Mouse (Mus musculus) right cerebral cortex, postnatal 25 days (tissue): ENCODE measurements around the gene Agbl1.
A peak's percentile ranks its signal among the peaks of the same experiment; 100 is the strongest.
"Not testable (repeated sequence)": the region's sequence is repeated elsewhere in the genome, so short reads cannot be mapped to it uniquely, and the experiment has no call there.

Experiments used
- DNase-seq: peaks from one replicate; pipeline ENCODE4 v3.0.0; 2022

Gene Agbl1

GRCm38 (mm10) chr7:76597812-76598211, 368.1 kb downstream of the Agbl1 start:
- no peak for DNase-seq

GRCm38 (mm10) chr7:76600050-76600690, 370.5 kb downstream of the Agbl1 start:
- no peak for DNase-seq

DNA sequence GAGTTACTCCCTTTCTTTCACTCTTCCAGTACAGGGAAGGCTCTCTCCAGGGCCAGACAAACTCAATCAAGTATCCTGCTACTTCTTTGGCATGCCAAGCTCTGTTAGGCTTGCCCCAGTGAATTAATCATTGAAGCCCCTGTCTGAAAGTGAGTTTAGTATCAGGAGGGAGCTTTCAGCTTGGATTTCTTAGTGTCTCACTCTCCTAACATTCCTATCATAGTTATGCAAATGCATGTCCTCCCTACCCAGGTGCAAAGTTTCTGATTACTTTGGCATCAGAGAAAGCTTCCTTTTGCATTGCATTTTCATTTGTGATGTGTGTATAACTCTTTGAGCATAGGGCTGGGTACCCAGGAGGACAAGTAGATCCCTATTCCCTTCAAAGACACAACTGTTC, 399.8 kb downstream of the Agbl1 start:
- no peak for DNase-seq

GRCm38 (mm10) chr7:76650984-76651383, 421.3 kb downstream of the Agbl1 start:
- no peak for DNase-seq

- DNase-seq: no peak
Measured at GRCm38 (mm10) chr7:76661072-76661471, 431.4 kb downstream of the Agbl1 start.

GRCm38 (mm10) chr7:76674856-76675255, 445.2 kb downstream of the Agbl1 start:
- no peak for DNase-seq

DNA sequence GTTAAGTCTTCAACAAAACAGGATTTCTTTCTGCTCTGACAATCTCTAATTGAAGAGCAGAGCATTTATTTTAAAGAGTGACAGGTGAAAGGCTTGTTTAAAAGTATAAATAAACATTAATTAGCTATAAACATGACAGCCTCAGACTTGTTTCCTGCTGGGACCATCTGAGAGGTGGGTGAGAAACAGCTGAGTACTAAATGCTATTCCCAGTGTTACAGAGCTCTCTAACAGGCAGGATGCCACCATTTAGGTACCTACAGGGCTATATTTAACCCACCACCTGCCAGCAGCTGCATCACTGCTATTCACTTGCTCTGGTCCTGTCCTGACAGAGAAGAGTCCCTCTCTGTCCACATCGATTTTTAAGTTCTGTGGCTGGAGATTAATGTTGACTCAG, 471.5 kb downstream of the Agbl1 start:
- DNase-seq: peak; percentile 5

DNA sequence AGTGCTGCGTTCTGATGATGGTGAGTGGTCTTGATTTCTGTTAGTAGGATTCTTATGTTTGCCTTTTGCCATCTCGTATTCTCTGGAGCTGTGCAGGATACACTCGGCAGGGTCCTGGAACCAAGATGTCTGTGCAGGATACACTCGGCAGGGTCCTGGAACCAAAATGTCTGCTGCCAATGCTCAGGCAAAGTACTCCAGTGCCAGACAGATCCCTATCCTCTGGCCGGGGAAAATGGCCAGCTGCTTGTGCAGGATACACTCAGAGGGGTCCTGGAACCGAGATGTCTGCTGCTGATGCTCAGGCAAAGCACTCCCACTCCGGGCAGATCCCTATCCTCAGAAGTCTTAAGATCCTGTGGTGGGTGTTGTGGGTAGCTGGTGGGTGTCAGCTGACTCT, 502.5 kb downstream of the Agbl1 start:
- not testable (repeated sequence) for DNase-seq

GRCm38 (mm10) chr7:76777237-76777855, 547.7 kb downstream of the Agbl1 start:
- no peak for DNase-seq

GRCm38 (mm10) chr7:76780446-76780845, 550.8 kb downstream of the Agbl1 start:
- no peak for DNase-seq

DNA sequence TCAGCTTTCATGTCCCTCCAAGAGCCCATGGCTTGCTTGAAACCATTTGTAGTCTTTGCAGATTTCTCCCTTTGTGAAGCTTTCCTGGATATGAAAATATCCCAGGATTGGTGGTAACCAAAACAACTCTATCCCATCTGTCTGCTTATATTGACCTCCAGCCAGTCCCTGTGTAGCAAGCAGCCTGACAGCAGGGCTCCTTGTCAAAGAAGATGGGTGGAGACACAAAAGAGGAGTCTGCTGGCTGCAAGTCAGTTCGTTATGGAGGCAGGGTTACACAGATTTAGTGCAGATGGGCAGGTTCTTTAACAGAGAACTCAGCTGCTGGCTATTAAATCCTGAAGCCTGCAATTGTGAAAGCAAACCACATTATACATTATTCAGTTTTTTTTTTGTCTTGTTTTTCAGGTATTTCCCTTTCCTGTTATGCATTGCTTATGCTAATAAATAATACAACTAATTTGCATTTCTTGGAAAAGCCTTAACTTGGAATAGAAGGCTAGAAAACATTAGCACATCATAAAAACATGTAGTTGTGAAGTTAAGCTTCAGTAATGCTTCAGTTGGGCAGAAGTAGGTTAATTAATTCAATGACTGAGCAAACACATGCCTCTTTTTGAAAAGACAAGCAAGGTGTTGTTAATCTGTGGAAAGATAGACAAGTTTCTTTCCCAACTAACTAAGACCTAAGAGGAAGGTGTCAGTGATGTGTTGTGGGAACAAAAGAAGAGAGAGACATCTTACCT, 559.0 kb downstream of the Agbl1 start:
- no peak for DNase-seq

DNA sequence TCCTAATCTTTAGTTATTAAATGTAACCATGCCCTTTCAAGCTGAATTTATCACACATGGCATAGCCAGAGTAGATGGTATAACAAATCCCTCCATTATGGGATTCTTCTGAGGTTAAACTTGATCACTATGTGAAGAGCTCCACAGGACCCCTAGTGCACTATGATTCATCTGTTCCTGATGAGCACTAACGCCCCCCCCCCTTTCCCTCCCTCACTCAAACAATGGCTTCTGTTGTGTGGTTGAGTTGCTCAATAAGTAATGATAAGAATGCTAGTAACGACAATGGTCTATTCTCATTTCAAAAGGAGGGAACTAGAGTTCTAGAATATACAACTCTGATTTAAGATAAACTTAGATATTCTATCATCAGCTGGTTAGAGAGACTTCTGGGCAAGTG, 560.4 kb downstream of the Agbl1 start:
- DNase-seq: no peak

GRCm38 (mm10) chr7:76791247-76791646, 561.6 kb downstream of the Agbl1 start:
- peak; percentile 8 for DNase-seq

DNA sequence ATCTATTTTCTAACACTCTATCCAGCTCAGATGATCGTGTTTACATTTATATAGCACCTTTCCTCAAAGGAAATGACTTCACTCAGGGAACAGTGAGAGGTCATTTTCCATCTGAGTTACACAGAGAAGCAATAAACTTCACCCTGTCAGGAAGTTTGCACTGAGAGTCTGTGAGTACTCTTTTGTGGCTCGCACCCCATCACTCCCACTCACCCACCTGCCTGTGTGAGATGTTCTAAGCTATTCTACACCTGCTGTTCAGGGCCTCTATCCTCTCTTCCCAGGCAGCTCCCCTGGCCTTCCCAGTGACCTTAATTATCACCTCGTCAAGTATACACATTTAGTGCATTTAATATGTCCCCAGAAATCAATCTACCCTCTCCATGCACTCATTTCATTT, 580.3 kb downstream of the Agbl1 start:
- no peak for DNase-seq

DNA sequence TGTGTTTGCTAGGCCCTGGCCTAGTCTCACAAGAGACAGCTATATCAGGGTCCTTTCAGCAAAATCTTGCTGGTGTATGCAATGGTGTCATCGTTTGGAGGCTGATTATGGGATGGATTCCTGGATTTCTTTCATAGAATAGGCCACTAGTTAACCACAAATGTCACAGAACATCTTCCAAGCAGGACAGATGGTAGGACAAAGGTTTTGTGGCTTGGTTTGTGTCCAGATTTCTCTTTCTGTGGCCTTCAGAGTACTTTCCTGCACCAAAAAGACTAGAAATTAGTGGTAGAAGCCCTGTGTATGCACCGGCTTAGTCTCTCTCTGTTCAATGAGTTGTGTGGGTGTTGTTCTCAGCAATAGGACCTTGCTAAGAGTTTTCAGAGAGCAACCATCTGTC, 590.9 kb downstream of the Agbl1 start:
- DNase-seq: no peak

DNA sequence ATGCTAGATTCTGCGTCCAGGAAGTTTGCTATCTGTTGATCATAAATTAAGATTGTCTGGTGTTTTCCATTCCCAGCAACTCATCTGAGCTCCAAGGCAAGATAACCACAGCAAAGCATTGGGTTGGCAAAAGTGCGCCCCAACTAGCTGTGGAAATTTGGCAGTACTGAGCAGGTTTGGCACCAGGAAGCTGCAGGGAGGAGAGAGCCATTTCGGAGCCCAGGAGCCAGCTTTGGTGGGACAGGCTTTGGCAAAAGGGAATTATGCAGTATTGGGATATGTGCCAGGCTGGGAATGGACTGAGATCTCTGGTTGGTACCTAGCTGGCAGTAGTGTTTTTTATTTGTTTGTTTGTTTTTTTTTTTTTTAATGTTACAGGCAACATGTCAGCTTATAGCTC, 612.5 kb downstream of the Agbl1 start:
- DNase-seq: no peak

DNA sequence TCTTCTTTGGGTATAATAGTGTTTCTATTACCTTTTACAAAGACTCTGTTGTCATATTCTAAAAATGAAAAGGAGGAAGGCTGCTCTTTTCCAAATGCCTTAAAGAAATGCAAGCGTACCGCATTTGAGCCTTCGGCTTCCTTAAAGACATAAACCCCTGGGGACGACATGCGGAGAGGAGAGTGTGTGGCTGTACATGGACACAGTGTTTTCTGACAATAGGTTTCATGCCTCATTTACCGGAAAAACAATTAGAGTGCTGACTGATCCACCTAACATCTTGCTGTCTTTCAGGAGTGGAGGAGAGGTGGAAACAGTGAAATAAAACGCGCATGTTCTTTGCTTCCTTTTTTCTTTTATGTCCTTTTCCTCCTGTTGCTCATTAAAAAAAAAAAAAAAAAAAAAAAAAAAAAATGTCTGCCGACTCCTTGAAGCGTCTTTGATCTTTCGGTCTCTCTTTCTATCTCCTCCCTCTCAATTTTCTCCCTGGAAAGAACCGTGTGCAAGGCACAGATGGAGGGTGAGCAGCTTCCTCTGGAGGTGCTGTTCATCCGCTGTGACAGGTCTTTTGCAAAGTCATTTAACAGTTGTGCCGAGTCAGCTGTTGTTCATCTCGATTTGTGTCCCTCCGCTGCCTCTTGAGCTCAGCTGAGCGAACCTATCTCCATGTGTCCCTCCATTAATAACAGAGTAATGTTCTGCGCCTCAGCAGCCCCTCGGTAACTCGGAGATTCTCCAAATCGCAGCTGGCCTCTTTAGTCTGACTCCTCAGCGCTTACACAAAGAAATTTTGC, 659.9 kb downstream of the Agbl1 start:
- DNase-seq: peak; percentile 7

- no peak for DNase-seq
Measured at GRCm38 (mm10) chr7:76904096-76904495, 674.4 kb downstream of the Agbl1 start.

DNA sequence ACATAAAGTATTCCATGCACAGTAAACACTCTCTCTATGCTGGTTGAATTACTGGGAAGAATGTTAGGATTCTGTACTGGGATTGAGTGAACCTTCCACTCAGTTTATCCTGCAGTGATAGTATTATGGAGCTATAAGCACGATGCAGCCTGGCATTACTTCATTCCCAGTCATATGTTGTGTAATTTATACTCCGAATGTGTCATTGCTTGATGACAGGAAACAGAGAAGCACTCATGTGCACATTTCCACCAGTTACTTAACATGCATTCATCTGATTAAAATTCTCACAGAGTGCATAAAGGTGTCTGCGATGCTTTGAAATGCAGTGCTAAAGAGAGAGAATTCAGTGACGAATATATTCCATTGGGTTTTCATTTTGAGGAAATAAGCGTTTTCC, 682.0 kb downstream of the Agbl1 start:
- no peak for DNase-seq

GRCm38 (mm10) chr7:76918871-76919270, 689.2 kb downstream of the Agbl1 start:
- DNase-seq: no peak

GRCm38 (mm10) chr7:76921671-76922070, 692.0 kb downstream of the Agbl1 start:
- no peak for DNase-seq

- DNase-seq: no peak
Measured at GRCm38 (mm10) chr7:76935219-76935618, 705.5 kb downstream of the Agbl1 start.

- peak; percentile 7 for DNase-seq
Measured at GRCm38 (mm10) chr7:76941531-76941930, 711.8 kb downstream of the Agbl1 start.
